Mouse (Mus musculus) lung, postnatal 0 days (tissue): ENCODE results near the gene Car1.

Experiments used
- CTCF ChIP-seq: IDR thresholded peaks from 2 replicates; pipeline ENCODE4 v1.5.1; 2016; ENCODE audit warnings: antibody characterized with exemption, mild to moderate bottlenecking
- EP300 ChIP-seq: IDR thresholded peaks from 2 replicates; pipeline ENCODE4 v1.6.1; 2016; ENCODE audit warnings: antibody characterized with exemption, mild to moderate bottlenecking, control low read depth

- TF ChIP-seq CTCF (no peak), EP300 (no peak)
These were observed 46.3 kb upstream of the Car1 start for GRCm38 (mm10) chr3:14854446-14854845.
